Mouse (Mus musculus): ENCODE measurements around the gene Cer1. TPM values are rescaled to one million over a fixed set of nuclear protein-coding genes. Genes with fewer than 3 reads are reported as not detected.

Gene Cer1
- total RNA-seq, 2 experiments from 2014 or later = not detected

Other genes starting within 250 kb of the Cer1 start
- gene Nfib, start 179.4 kb downstream of the Cer1 start, total RNA-seq (2021) = 100 to 1,000 TPM; 153 to 156 TPM
- gene Zdhhc21, start 25.2 kb downstream of the Cer1 start, total RNA-seq (2021) = 10 to 100 TPM; 40.9 to 47.1 TPM
- gene Frem1, start 167.2 kb upstream of the Cer1 start, total RNA-seq (2021) = 1 to 10 TPM; 2.1 to 2.2 TPM

All from layer of hippocampus, adult 18-20 months (tissue).